Mouse (Mus musculus): ENCODE measurements around the gene Erc2. TPM values are rescaled to one million over a fixed set of nuclear protein-coding genes. Genes with fewer than 3 reads are reported as not detected.

Erc2 gene
- polyA plus RNA-seq, 1 experiment = not detected

DNA sequence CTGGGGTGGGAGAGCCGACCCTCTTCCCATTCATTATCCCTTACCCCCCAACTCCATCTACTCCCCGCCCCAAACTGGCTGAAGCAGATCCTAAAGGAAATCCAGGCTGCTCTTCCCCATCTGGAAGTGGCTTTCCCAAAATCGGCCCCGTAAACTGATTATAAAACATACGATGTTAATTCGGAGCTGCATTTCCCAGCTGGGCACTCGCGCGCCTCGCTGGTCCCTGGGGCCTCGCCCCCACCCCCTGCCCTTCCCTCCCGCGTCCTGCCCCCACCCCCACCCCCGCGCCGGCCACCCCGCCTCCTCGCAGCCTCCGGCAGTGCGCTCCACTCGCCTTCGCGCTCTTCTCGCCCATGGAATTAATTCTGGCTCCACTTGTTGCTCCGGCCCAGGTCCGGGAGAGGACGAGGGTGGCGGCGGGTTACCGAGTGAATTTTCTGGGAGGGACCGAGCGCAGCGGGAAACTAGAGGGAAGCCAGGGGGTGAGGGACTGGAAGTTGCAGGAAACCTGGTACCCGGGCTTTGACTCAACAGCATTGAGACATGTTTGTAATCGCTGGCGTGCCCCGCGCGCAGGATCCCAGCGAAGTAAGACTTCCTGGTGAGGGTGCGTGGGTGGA is 888.9 kb downstream of the Erc2 start:
- peak overlapping the region; percentile 26 for H3K4me3 ChIP-seq (ENCODE audit: insufficient read depth, low read depth, low read length)
- H3K27ac ChIP-seq (replicated peaks; ENCODE audit: low read depth, low read length) = no peak overlapping the region
- H3K4me1 ChIP-seq (ENCODE audit: control insufficient read depth, insufficient read depth, insufficient read length, low read length) = no peaks in the 10 kb centered on the region

DNA sequence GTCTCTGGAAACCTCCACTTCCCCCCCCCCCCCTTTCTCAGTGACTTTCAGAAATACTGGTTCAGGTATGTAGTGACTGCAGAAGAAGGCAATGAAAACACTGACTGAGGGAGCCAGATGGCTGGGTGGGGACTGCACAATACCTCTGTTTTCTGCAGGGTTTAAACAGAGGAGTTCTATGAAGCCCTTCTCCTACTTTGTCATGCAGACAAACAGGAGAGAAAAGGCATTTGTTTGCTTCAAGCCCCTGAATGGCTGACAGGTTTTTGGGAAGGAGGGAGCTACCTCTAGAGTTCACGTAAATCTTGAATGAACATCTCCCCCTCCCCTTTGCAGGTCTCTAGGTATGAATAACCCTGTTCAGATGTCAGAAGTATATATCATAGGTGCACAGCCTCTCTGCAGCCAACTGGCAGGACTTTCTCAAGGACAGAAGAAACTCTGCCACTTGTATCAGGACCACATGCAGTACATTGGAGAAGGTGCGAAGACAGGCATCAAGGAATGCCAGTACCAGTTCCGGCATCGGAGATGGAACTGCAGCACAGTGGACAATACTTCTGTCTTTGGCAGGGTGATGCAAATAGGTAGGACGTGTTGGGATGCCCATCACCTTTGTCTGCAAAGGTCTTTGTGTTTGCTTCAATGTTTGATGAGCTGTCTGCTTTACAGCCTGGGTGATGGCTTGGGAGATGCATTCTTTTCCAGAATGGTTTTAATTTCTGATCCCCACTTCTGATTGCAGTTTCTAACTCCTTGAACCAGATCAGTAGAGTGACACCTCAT is 890.8 kb downstream of the Erc2 start:
- H3K4me1 ChIP-seq (ENCODE audit: control insufficient read depth, insufficient read depth, insufficient read length, low read length) = no peaks in the 10 kb centered on the region
- no peak overlapping the region for H3K27ac ChIP-seq (replicated peaks; ENCODE audit: low read depth, low read length)
- H3K4me3 ChIP-seq (ENCODE audit: insufficient read depth, low read depth, low read length) = no peak overlapping the region

DNA sequence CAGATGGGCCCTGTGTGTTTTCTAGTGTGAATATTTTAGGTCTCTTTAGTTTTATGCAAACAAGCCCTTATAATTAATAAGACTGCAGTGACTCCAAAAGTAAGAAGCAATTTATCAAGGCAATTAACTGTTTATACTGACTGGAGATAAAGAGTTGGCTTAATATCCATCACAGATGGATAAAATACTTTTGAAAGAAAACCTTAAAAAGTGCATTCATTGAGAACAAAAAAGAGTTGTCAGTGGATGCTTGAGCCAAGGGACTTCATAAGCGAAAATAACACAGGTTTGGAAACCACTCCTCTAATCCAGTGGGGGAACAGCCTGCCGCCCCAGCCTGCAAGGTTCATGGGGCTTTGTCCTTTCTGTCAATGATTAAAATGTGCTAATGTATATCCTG is 891.9 kb downstream of the Erc2 start:
- Histone ChIP-seq H3K4me1 (ENCODE audit: control insufficient read depth, insufficient read depth, insufficient read length, low read length) (no peaks in the 10 kb centered on the region), H3K27ac (replicated peaks; ENCODE audit: low read depth, low read length) (no peak overlapping the region), H3K4me3 (ENCODE audit: insufficient read depth, low read depth, low read length) (no peak overlapping the region)

DNA sequence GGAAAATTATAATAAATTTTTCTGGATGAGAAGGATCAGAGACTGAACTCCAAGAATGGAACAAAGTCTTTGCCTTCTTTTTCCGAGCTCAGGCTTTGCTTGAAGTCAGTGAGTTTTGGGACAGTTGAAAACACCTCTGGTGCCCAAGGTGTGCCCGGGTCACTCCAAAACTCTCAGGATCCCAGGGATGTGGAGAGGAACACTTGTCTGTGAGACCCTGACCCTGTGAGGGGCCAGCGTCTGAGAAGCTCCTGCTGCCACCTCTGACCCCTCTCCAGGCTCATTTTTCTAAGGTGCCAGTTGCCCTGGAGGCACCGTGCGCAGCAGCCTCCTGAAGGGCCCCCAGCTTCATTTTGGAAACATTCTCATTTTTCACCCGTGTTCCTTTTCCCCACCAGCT is 893.1 kb downstream of the Erc2 start:
- Histone ChIP-seq H3K4me1 (ENCODE audit: control insufficient read depth, insufficient read depth, insufficient read length, low read length) (no peaks in the 10 kb centered on the region), H3K4me3 (ENCODE audit: insufficient read depth, low read depth, low read length) (no peak overlapping the region), H3K27ac (replicated peaks; ENCODE audit: low read depth, low read length) (no peak overlapping the region)

DNA sequence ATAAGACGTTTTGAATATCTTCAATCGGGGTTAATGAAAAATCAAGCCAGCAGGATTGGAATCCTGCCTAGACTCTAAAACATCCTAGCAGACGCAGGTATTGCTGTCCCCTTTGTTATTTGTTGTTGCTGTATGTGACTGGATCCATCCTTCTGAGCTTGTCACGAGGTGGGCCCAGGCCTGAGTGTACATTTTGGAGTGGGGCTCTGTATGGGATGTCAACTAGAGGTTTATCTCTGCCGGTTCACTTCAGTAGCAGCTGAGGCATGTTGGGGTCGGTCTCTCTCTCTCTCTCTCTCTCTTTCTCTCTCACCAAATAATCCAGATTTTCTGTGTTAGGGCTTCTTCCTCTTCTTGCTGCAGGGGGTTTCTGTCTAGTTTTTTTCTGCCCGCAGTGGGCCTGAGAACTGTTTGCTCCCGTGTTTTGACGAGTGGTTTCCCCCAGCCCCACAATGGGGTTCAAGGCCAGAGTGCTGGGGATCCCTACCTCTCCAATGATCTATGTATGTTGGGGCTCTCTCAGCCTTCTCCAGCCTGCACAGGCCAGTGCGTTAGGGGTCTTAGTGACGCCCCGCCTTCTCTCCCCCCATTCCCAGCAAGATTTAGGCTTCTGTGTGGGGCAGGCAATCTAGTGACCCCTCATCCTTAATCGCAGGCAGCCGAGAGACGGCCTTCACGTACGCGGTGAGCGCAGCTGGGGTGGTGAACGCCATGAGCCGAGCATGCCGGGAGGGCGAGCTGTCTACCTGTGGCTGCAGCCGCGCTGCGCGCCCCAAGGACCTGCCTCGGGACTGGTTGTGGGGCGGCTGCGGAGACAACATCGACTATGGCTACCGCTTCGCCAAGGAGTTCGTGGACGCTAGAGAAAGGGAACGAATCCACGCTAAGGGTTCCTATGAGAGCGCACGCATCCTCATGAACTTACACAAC is 895.7 kb downstream of the Erc2 start:
- Histone ChIP-seq H3K4me3 (ENCODE audit: insufficient read depth, low read depth, low read length) (no peak overlapping the region), H3K27ac (replicated peaks; ENCODE audit: low read depth, low read length) (no peak overlapping the region), H3K4me1 (ENCODE audit: control insufficient read depth, insufficient read depth, insufficient read length, low read length) (no peaks in the 10 kb centered on the region)

DNA sequence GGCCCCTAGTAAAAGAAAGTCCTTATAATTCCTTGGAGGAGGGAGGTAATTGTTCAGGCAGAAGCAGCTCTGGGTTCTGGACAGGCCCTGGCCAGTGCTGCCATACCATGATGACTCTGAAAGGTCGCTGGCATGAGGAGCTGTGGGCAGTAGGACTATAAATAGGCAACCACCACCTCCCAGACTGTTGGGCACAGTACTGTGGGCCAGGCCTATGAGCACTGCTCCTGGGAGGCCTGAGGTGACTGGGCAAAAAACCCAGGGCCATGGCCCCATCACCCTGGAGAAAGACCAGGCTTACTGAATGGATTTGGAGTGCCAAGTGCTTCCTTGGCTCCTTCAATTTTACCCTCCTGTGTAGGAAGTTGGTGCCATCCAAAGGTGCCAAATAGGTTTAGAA is 898.9 kb downstream of the Erc2 start:
- Histone ChIP-seq H3K4me3 (ENCODE audit: insufficient read depth, low read depth, low read length) (no peak overlapping the region), H3K4me1 (ENCODE audit: control insufficient read depth, insufficient read depth, insufficient read length, low read length) (no peaks in the 10 kb centered on the region), H3K27ac (replicated peaks; ENCODE audit: low read depth, low read length) (no peak overlapping the region; the same call in 1 of the 2 replicates)

DNA sequence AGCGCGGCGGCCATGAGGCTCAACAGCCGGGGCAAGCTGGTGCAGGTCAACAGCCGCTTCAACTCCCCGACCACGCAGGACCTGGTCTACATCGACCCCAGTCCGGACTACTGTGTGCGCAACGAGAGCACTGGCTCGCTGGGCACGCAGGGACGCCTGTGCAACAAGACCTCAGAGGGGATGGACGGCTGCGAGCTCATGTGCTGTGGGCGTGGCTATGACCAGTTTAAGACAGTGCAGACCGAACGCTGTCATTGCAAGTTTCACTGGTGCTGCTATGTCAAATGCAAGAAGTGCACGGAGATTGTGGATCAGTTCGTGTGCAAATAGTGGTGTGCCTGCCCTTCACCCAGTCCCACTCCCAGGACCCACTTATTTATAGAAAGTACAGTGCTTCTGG is 900.4 kb downstream of the Erc2 start:
- no peaks in the 10 kb centered on the region for H3K4me1 ChIP-seq (ENCODE audit: control insufficient read depth, insufficient read depth, insufficient read length, low read length)
- no peak overlapping the region for H3K4me3 ChIP-seq (ENCODE audit: insufficient read depth, low read depth, low read length)
- H3K27ac ChIP-seq (replicated peaks; ENCODE audit: low read depth, low read length) = no peak overlapping the region

DNA sequence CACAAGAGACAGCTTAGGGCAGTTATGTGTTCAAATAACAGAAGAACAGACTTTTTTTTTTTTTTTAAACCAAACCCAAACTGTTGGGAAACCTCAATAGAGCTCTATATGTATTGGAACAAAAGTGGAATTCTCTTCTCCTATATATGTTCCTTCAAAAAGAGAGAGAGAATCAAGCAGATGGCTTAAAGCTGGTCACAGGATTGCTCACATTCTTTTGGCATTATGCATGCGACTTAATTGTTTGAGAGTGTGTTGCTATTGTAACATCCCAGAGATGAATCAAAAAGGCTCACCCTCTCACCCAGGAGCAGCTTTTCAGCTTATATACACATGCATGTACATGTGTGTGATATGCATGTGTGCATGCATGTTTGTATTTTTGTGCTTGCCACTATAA is 903.3 kb downstream of the Erc2 start:
- Histone ChIP-seq H3K4me3 (ENCODE audit: insufficient read depth, low read depth, low read length) (no peak overlapping the region), H3K27ac (replicated peaks; ENCODE audit: low read depth, low read length) (no peak overlapping the region), H3K4me1 (ENCODE audit: control insufficient read depth, insufficient read depth, insufficient read length, low read length) (no peaks in the 10 kb centered on the region)

Other genes with a start within 250 kb of the Erc2 start
- gene Fam208a, start 193.6 kb upstream of the Erc2 start, polyA plus RNA-seq (2012; ENCODE audit: insufficient read depth, insufficient read length, missing spikeins) = 9.5 and 13.1 TPM in 2 replicates
- gene Ccdc66, start 114.0 kb upstream of the Erc2 start, polyA plus RNA-seq (2012; ENCODE audit: insufficient read depth, insufficient read length, missing spikeins) = 7.9 and 8.8 TPM in 2 replicates